Mouse (Mus musculus): ENCODE data around the gene Vopp1.

Vopp1 gene

GRCm38 (mm10) chr6:57784251-57784650 is 40.7 kb downstream of the Vopp1 start:
- DNase-seq (ENCODE audit: low spot score) = no peak

- DNase-seq (ENCODE audit: low spot score) = no peak
These were observed 42.3 kb downstream of the Vopp1 start for GRCm38 (mm10) chr6:57782658-57783057.

GRCm38 (mm10) chr6:57780359-57780758 is 44.6 kb downstream of the Vopp1 start:
- no peak for DNase-seq (ENCODE audit: low spot score)

GRCm38 (mm10) chr6:57773792-57774191 is 51.2 kb downstream of the Vopp1 start:
- no peak for DNase-seq (ENCODE audit: low spot score)

- no peak for DNase-seq (ENCODE audit: low spot score)
These were observed 54.3 kb downstream of the Vopp1 start for GRCm38 (mm10) chr6:57770467-57771190.

- no peak for DNase-seq (ENCODE audit: low spot score)
These were observed 55.9 kb downstream of the Vopp1 start for GRCm38 (mm10) chr6:57768948-57769525.

- no peak for DNase-seq (ENCODE audit: low spot score)
These were observed 57.7 kb downstream of the Vopp1 start for GRCm38 (mm10) chr6:57767112-57767868.

GRCm38 (mm10) chr6:57766287-57766686 is 58.7 kb downstream of the Vopp1 start:
- DNase-seq (ENCODE audit: low spot score) = no peak

- no peak for DNase-seq (ENCODE audit: low spot score)
These were observed 59.7 kb downstream of the Vopp1 start for GRCm38 (mm10) chr6:57765095-57765878.

- no peak for DNase-seq (ENCODE audit: low spot score)
These were observed 61.9 kb downstream of the Vopp1 start for GRCm38 (mm10) chr6:57763054-57763453.

GRCm38 (mm10) chr6:57753962-57754759 is 70.8 kb downstream of the Vopp1 start:
- DNase-seq (ENCODE audit: low spot score) = no peak

GRCm38 (mm10) chr6:57745748-57746129 is 79.2 kb downstream of the Vopp1 start:
- DNase-seq (ENCODE audit: low spot score) = no peak

GRCm38 (mm10) chr6:57744974-57745747 is 79.8 kb downstream of the Vopp1 start:
- no peak for DNase-seq (ENCODE audit: low spot score)

GRCm38 (mm10) chr6:57744123-57744522 is 80.8 kb downstream of the Vopp1 start:
- no peak for DNase-seq (ENCODE audit: low spot score)

GRCm38 (mm10) chr6:57743333-57743732 is 81.6 kb downstream of the Vopp1 start:
- no peak for DNase-seq (ENCODE audit: low spot score)

- DNase-seq (ENCODE audit: low spot score) = no peak
These were observed 82.2 kb downstream of the Vopp1 start for GRCm38 (mm10) chr6:57742749-57743148.

- no peak for DNase-seq (ENCODE audit: low spot score)
These were observed 103.6 kb downstream of the Vopp1 start for GRCm38 (mm10) chr6:57721347-57721746.

GRCm38 (mm10) chr6:57711726-57712125 is 113.2 kb downstream of the Vopp1 start:
- DNase-seq (ENCODE audit: low spot score) = no peak

GRCm38 (mm10) chr6:57706721-57707120 is 118.2 kb downstream of the Vopp1 start:
- DNase-seq (ENCODE audit: low spot score) = no peak

- DNase-seq (ENCODE audit: low spot score) = no peak
These were observed 121.3 kb downstream of the Vopp1 start for GRCm38 (mm10) chr6:57703703-57704102.
